11 mouse cellular contexts compared by ENCODE assay signal in genomic region chr8:34320158-34320587, GRCm38 (mm10).
DNase-seq lines count a peak whose midpoint lies in the region; ATAC-seq lines count a peak whose summit lies in the region.
"Had no signal": no experiment of that assay in that cellular context is flagged by ENCODE, and none has a peak within 500 bp of the region (broad histone marks: within the 10 kb centered on the region; RNA-seq: fewer than 3 reads in every experiment).

No protein-coding gene starts in this region.

- DNase-seq in lung, postnatal 36 days: peak; percentile 2
- DNase-seq in lung, adult 18-20 months: no peak
- DNase-seq in hindbrain, embryonic 14.5 days (ENCODE audit: low spot score): peak; percentile 97
- peak; percentile 86 to 90 for DNase-seq in left cerebral cortex, postnatal 14 days (ENCODE audit: low spot score in 2 of 2)
- DNase-seq in right cerebral cortex, postnatal 36 days (ENCODE audit: low spot score in 2 of 2): peak; percentile 30 to 46
- DNase-seq: cerebellum, adult 18-20 months; liver, embryonic 13.5 days had no signal

- intact Hi-C loops in left cerebral cortex, postnatal 14 days (cut with DNase I): no loop called here

- H3K27me3 ChIP-seq in hindbrain, embryonic 14.5 days (ENCODE audit: control insufficient read depth, insufficient read depth, low read length): no peaks in the 10 kb centered on the region
- H3K27me3 ChIP-seq: liver, embryonic 13.5 days had no signal

- ATAC-seq in hindbrain, embryonic 14.5 days (ENCODE audit: low FRiP score): peak; percentile 90
- no peak for ATAC-seq in CD4-positive, CD25-positive, alpha-beta regulatory T cell, adult 4 months
- no peak for ATAC-seq in monocyte, adult 5-6 weeks (replicated peaks; ENCODE audit: insufficient number of reproducible peaks, low FRiP score, low TSS enrichment, poor library complexity, severe bottlenecking)
- ATAC-seq in inflammation-experienced regulatory T-cells, adult 6 months: no peak

- 13% methylated on average over 6 of the region's 6 CpGs for whole genome bisulfite sequencing in hindbrain, embryonic 14.5 days

- H3K9ac ChIP-seq in hindbrain, embryonic 14.5 days: no peak overlapping the region
- H3K9ac ChIP-seq: heart, embryonic 13.5 days; liver, embryonic 13.5 days had no signal

- H3K27ac ChIP-seq in hindbrain, embryonic 14.5 days: peak overlapping the region; percentile 84
- H3K27ac ChIP-seq: heart, embryonic 13.5 days; liver, embryonic 13.5 days had no signal

- peak overlapping the region; percentile 3; the same call in 1 of the 2 replicates for H3K4me2 ChIP-seq in hindbrain, embryonic 14.5 days (replicated peaks)
- H3K4me2 ChIP-seq: heart, embryonic 13.5 days; liver, embryonic 13.5 days had no signal

- H3K4me3 ChIP-seq in hindbrain, embryonic 14.5 days (replicated peaks; ENCODE audit: low read length): no peak overlapping the region
- H3K4me3 ChIP-seq: heart, embryonic 13.5 days; liver, embryonic 13.5 days had no signal

- H3K4me1 ChIP-seq in hindbrain, embryonic 14.5 days (replicated peaks; ENCODE audit: control insufficient read depth, insufficient read depth, low read length): peaks cover 35% of the 10 kb centered on the region
- H3K4me1 ChIP-seq: heart, embryonic 13.5 days; liver, embryonic 13.5 days had no signal

- H3K36me3 ChIP-seq in hindbrain, embryonic 14.5 days (replicated peaks; ENCODE audit: control insufficient read depth, insufficient read depth): no peaks in the 10 kb centered on the region
- H3K36me3 ChIP-seq: heart, embryonic 13.5 days; liver, embryonic 13.5 days had no signal

- H3K9me3 ChIP-seq in hindbrain, embryonic 14.5 days (ENCODE audit: control insufficient read depth, low read length): no peaks in the 10 kb centered on the region
- H3K9me3 ChIP-seq: heart, embryonic 13.5 days; liver, embryonic 13.5 days had no signal

Comparison
In these comparisons a context has a peak if more than half of its experiments do, and no peak if none do; other contexts are left out.
1. DNase-seq: peak in lung, postnatal 36 days (single experiment), hindbrain, embryonic 14.5 days (single experiment), left cerebral cortex, postnatal 14 days (2 of 2) and right cerebral cortex, postnatal 36 days (2 of 2); none in lung, adult 18-20 months (0 of 2).